In genomic region chr7:67421088-67421475, GRCm38 (mm10) we compare ENCODE assay signal across 8 mouse cellular contexts. TPM values are rescaled to one million over a fixed set of nuclear protein-coding genes. Genes with fewer than 3 reads are reported as not detected.
DNase-seq lines count a peak whose midpoint lies in the region; ATAC-seq and TF ChIP-seq lines count a peak whose summit lies in the region.
"Had no signal": no experiment of that assay in that cellular context is flagged by ENCODE, and none has a peak within 500 bp of the region (broad histone marks: within the 10 kb centered on the region; RNA-seq: fewer than 3 reads in every experiment).

No protein-coding gene starts in this region.

- peak overlapping the region; percentile 50 for H3K9ac ChIP-seq in heart, embryonic 16.5 days (ENCODE audit: low read length)
- H3K9ac ChIP-seq: limb, embryonic 13.5 days had no signal

- H3K4me1 ChIP-seq in heart, embryonic 16.5 days (ENCODE audit: control insufficient read depth, insufficient read depth, low read length): peaks cover 40% of the 10 kb centered on the region
- peaks cover 14% of the 10 kb centered on the region for H3K4me1 ChIP-seq in olfactory bulb, adult 2 months (ENCODE audit: control insufficient read depth, insufficient read depth, low read length)

- H3K4me2 ChIP-seq in heart, embryonic 16.5 days (ENCODE audit: low read depth, low read length): peak overlapping the region; percentile 56

- no peaks in the 10 kb centered on the region for H3K36me3 ChIP-seq in heart, embryonic 16.5 days (ENCODE audit: control insufficient read depth, insufficient read depth)
- H3K36me3 ChIP-seq: limb, embryonic 13.5 days had no signal

- H3K27ac ChIP-seq in heart, embryonic 16.5 days (ENCODE audit: low read length): peak overlapping the region; percentile 94
- H3K27ac ChIP-seq in olfactory bulb, adult 2 months (ENCODE audit: insufficient read depth, low read depth, low read length): peak overlapping the region; percentile 64
- H3K27ac ChIP-seq: limb, embryonic 13.5 days had no signal

- no peak for TF ChIP-seq POLR2A in brain, embryonic 14.5 days (IDR thresholded peaks at IDR 0.05; ENCODE audit: borderline replicate concordance, extremely low read depth, insufficient read depth, insufficient read length, poor library complexity, severe bottlenecking)
- TF ChIP-seq POLR2A in olfactory bulb, adult 2 months (IDR thresholded peaks at IDR 0.05; ENCODE audit: insufficient read depth, low read depth, low read length): no peak

- intact Hi-C loops in heart, postnatal 36 days (cut with DNase I): loop anchor here (2.0 kb wide), 3 partner anchors 30 to 46 kb away; no protein-coding TSS in a partner anchor

- H3K4me3 ChIP-seq in heart, embryonic 16.5 days (ENCODE audit: low read length): peak overlapping the region; percentile 9; the same call in 1 of the 2 replicates
- no peak overlapping the region for H3K4me3 ChIP-seq in olfactory bulb, adult 2 months (ENCODE audit: insufficient read depth, low read depth, low read length)
- H3K4me3 ChIP-seq: limb, embryonic 13.5 days had no signal

- no peaks in the 10 kb centered on the region for H3K9me3 ChIP-seq in heart, embryonic 16.5 days (replicated peaks; ENCODE audit: control insufficient read depth, low read length)
- H3K9me3 ChIP-seq: limb, embryonic 13.5 days had no signal

- 24% methylated on average over 3 of the region's 3 CpGs for WGBS in heart, embryonic 16.5 days
- WGBS in olfactory bulb, adult 2 months: 25% methylated on average over 3 of the region's 3 CpGs

- DNase-seq in heart, postnatal 36 days: no peak
- DNase-seq in brain, embryonic 14.5 days (ENCODE audit: low read depth): peak; percentile 39
- no peak for DNase-seq in left cerebral cortex, adult 9 months (ENCODE audit: low spot score in 2 of 2)
- DNase-seq in layer of hippocampus, adult 8-10 months (ENCODE audit: low spot score in 2 of 2): no peak

- TF ChIP-seq CTCF in brain, embryonic 14.5 days (IDR thresholded peaks at IDR 0.05; ENCODE audit: borderline replicate concordance, extremely low read depth, insufficient read depth, insufficient read length): no peak
- TF ChIP-seq CTCF in olfactory bulb, adult 2 months (IDR thresholded peaks at IDR 0.05; ENCODE audit: insufficient read depth, low read depth, low read length): no peak

- no peaks in the 10 kb centered on the region for H3K27me3 ChIP-seq in heart, embryonic 16.5 days (ENCODE audit: control insufficient read depth, insufficient read depth, low read length)
- H3K27me3 ChIP-seq: limb, embryonic 13.5 days had no signal

- peak; percentile 57 for ATAC-seq in heart, embryonic 16.5 days (replicated peaks; ENCODE audit: extremely low read depth, insufficient read depth, low FRiP score)
- ATAC-seq in CD4-positive, CD25-positive, alpha-beta regulatory T cell, adult 4 months: peak; percentile 27

RNA-seq across cellular contexts. Expression of gene Mef2a, which starts 48.4 kb away (rescaled TPM):
- 119 and 120 TPM in 2 replicates for polyA plus RNA-seq in heart, embryonic 16.5 days (2015; fragmentation: Nextera tagmentation; extraction: Ambion mirVana)
- 100 to 1,000 TPM; 126 to 142 TPM for total RNA-seq in heart, postnatal 36 days (2021)
- 10 to 100 TPM in 1 of 2 experiments, 1 to 10 TPM in 1; 9.9 to 11.3 TPM for polyA plus RNA-seq in CD4-positive, CD25-positive, alpha-beta regulatory T cell, adult 4 months (2017; shearing (Covaris generic))
- 34.7 and 41.6 TPM in 2 replicates for polyA plus RNA-seq in brain, embryonic 14.5 days (2012; rRNA removed)
- 95.0 and 201 TPM in 2 replicates for polyA plus RNA-seq in olfactory bulb, adult 2 months (2012; ENCODE audit: insufficient read depth, insufficient read length, low replicate concordance, missing spikeins)
- 100 to 1,000 TPM; 139 to 155 (median 150) TPM for total RNA-seq in layer of hippocampus, adult 8-10 months (2022)
